Mouse (Mus musculus) layer of hippocampus, postnatal 10 days (tissue): ENCODE measurements around the gene Ankrd12. TPM values are rescaled to one million over a fixed set of nuclear protein-coding genes. Genes with fewer than 3 reads are reported as not detected.
"Not testable (repeated sequence)": the region's sequence is repeated elsewhere in the genome, so short reads cannot be mapped to it uniquely, and the experiment has no call there.

Source experiments
- DNase-seq, 2 experiments: peaks; one replicate each; pipeline ENCODE4 v3.0.0; 2021; ENCODE audit warnings: low spot score in 2 of 2
- total RNA-seq, 2 experiments: library from RNA; stranded (reverse); gene quantifications; 2 replicates each; pipeline ENCODE4 v1.2.3; 2021

The Ankrd12 gene
- total RNA-seq, 2 experiments from 2014 or later: 102 to 116 TPM

DNA sequence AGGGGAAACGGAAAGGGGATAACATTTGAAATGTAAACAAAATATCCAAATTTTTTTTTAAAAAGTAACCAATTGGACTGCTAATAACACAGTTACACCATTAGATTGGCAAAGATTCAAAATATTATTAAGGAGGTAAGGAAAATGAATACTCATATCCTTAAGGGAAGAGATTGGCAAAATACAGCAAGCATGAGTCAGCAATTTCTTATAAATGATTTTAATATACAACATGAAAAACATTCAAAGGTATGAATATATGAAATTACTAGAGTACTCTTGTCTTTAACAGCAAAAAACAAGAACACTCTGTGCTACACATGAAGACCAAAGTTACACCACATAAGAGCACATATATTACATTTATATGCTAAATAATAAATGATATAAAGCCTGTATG is 8.1 kb upstream of the Ankrd12 start:
- no peak for DNase-seq

GRCm38 (mm10) chr17:66084486-66084885 is 7.6 kb upstream of the Ankrd12 start:
- DNase-seq: no peak

DNA sequence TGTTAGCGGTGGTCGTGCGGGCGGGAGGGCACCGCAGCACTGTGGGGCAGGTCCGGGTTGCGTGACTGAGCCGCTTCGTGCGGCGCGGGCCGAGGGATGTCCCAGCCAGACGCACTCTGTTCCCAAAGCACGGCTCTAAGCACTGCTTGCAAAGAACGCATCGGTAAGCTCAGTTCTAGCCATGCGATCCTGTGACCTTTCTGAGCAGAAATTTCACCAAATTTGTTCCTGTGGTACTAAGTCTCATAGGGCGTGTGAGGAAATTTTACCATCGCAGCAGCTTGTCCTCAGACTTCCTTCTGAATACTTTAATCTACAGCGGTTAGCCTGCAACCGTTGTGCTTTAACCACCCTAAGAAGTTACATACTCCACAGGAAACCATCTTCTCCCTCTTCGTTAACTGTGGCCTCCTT is 555 bp upstream of the Ankrd12 start:
- no peak for DNase-seq

DNA sequence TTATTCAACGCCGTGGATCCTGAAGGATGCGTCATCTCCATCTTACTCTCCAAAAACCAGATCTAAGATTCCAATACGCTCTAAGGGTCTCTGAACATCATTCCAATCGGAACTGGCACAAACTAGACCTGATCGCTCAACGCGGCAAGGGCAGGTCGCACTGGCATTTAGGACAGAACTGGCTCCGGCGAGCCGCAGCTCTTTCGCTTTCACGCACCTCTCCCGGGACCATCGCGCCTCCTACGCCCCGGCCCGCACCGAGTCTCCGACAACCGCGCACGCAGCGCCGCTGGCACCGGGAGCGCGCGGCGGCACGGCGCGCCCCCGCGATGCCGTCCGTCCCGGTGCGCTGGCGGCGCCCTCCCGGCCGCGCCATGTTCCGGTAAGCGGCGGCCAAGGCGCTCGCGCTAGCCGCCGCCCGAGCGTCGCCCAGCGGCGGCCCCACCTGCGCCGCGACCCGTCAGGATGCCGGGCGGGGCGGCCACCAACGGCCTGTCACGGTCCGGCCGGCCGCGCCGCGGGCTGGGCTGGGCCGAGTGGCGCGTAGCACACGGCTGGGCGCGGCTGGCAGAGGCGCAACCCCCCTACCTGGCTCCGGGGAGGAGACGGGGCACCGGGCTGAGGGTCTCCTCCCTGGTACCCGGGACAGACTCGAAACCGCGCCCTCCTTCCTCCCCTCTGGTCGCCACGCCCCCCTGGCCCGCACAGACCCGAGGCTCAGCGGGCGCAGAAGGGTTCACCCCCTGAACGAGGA is 538 bp downstream of the Ankrd12 start:
- peak; percentile 47 to 60 for DNase-seq

GRCm38 (mm10) chr17:66075827-66076173 is 1.1 kb downstream of the Ankrd12 start:
- no peak for DNase-seq

DNA sequence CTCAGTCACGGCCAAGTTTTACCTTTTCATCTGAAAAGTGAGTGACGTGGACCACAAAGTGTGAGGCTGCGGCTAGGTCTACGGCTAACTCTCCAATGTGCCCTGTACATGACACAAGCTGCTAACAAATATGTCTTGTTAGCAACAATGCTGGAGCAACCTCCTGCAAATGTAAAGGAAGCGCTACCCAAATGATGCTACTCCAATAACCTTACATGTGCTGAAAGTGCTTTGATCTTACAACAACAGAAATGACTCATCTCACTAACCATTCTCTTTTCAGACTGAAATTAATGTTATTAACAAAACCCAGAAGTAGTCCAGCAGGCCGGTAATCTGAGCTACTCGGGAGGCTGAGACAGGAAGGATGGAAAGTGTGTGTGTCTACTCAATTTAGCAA is 2.9 kb downstream of the Ankrd12 start:
- no peak for DNase-seq

- DNase-seq: not testable (repeated sequence)
Measured at GRCm38 (mm10) chr17:66069036-66069435, 7.9 kb downstream of the Ankrd12 start.

- DNase-seq: no peak
Measured at GRCm38 (mm10) chr17:66065115-66065514, 11.8 kb downstream of the Ankrd12 start.

DNA sequence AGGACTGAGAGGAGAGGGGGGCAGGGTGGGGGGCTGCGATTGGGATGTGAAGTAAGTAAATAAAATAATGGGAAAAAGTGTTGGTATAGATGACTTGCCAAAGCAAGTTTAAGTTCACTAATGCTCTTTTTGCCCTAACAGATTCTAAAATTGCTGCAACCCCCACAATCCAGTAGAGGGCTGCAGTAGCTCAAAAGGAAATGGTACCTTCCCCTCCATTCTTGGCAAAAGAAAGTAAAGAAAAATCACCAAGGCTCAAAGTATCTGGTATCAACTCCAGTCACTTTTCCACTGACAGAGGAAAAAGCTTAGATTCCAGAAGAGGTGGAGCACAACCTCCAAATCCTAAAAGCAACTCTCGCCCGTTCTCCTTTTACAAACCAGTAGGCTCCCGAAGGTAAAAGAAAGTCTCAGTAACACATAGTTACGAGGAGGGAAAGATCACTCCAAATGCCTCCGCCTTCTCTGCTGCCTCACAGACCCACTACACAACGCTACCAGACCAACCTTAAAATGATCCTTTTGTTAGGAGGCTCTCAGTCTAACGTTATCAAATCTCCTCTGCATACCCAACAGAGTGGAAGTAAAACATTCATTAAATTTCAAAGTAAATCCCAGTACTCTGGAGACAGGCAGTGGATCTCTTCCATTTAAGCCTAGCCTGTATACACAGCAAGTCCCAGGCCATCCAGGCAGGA is 15.5 kb downstream of the Ankrd12 start:
- DNase-seq: no peak

GRCm38 (mm10) chr17:66058160-66058559 is 18.7 kb downstream of the Ankrd12 start:
- no peak for DNase-seq

DNA sequence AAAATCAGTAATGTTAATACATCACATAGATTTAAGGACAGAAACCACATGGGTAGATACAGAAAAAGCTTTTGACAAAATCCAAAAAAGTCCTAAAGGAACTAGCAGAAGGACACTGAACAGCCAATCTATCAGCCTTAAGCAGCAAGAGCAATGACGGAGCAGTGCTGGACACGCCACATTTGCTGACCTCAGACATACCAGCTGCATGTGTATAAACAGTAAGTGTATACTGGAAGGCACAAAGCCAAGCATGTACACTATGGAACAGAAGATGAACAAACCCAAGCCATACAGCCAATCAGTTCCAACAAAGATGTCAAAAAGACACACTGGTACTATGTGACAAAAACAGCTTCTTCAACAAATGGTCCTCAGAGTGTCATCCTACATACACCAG is 19.7 kb downstream of the Ankrd12 start:
- DNase-seq: no peak

DNA sequence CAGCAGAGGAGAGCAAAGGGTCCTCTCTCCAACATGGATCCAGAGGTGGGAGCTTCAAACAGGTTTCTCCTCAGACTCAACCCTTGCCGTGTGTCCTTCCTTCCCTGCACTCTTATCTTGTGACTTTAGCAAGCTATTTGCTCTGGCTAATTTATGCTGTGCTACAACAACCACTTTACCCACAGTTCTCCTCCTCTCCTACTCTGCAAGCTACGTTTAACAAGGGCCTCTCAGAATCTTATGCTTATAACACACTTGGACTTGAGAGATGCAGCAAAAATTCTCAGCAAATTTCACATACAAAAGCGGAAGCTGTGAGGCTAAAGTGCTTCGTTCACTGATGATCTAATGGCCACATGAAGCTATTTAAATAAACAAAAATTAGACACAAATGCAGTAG is 23.5 kb downstream of the Ankrd12 start:
- DNase-seq: no peak

GRCm38 (mm10) chr17:66048795-66049194 is 28.1 kb downstream of the Ankrd12 start:
- no peak for DNase-seq

DNA sequence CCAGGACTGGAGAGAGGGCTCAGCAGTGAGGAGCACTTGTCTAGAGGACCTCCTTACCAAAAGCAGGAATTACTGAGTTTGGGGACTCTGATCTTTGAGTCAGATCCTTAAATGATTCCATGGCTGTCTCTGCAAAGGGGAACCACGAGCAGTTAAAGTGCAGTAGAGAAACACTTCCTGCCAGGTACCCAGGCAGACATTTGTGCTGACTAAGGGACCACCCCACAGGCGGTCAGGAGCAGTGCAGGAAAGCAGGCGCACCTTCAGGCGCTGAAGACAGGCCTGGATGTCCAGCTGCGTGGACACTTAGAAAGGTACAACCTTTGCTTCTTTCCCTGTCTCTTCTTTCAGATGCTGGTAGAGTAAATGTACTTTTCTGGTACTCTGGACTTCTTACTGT is 28.7 kb downstream of the Ankrd12 start:
- DNase-seq: no peak

DNA sequence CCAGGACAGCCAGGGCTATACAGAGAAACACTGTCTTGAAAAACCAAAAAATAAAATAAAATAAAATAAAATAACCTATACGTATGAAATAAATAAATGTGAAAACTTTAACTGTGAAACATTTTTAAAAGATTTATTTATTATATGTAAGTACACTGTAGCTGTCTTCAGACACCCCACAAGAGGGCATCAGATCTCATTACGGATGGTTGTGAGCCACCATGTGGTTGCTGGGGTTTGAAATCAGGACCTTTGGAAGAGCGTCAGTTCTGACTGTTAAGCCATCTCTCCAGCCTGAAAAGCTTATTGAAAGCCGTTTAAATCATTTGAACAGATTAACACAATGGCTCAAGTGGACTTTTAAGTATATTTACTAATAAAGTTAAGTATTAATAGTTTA is 33.2 kb downstream of the Ankrd12 start:
- not testable (repeated sequence) for DNase-seq

- DNase-seq: no peak
Measured at GRCm38 (mm10) chr17:66041020-66041419, 35.9 kb downstream of the Ankrd12 start.

DNA sequence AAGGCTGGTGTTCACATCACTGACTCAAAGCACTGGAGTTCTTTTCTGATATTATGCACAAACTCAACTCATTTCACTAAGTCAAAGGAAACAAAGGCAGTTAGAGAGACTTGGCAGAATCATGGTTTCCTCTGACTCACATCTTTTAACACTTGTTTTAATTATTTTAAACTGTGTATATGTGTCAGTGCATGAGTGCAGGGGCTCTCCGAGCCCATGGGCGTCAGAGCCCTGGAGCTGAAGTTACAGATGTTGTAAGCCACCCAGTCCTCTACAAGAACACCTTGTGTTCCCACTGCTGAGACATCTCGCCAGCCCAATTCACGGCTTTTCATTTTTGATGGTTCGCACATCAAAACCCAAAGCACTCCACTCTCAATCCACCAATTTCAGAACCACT is 43.6 kb downstream of the Ankrd12 start:
- DNase-seq: no peak

DNA sequence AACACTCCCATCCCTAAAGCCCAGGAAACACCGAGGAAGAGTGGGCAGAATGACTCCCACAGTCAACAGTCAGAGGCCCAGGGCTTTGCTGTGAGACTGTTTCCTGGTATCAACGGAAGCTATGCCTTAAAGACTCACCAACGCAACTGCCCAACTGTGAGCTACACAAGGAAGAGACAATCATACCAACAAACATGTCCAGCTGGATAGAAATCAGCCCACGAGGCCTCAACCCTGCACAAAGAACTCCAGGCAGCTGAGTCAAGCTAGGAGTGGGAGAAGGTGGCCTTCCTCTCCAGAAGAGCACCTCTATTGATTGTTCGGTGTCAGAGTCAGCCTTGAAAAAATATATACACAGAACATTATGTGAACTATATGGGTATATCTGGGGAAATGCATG is 44.9 kb downstream of the Ankrd12 start:
- no peak for DNase-seq

GRCm38 (mm10) chr17:66024211-66024610 is 52.7 kb downstream of the Ankrd12 start:
- no peak for DNase-seq

DNA sequence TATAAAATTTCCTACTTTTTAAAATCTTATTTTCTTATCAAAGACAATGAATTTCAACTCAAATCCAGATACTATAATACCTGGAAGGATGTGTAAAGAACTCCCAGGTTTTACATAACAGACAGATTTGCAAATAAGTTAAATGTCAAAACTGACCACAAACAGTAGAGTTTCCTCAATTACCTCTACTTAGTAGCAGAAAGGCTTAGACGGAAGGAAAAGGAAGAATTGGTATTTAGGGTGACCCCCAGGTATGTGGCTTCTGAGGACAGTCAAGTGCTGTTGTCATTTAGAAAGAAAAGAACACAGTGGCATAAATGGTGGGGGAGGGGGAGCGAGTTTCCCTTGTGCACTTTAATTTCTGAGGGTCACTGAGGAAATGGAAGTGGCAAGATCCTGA is 65.1 kb downstream of the Ankrd12 start:
- no peak for DNase-seq

- no peak for DNase-seq
Measured at GRCm38 (mm10) chr17:66007892-66008291, 69.0 kb downstream of the Ankrd12 start.

- DNase-seq: no peak
Measured at GRCm38 (mm10) chr17:66007473-66007872, 69.4 kb downstream of the Ankrd12 start.
